Mouse (Mus musculus): ENCODE data around the gene Hoxb7.

DNA sequence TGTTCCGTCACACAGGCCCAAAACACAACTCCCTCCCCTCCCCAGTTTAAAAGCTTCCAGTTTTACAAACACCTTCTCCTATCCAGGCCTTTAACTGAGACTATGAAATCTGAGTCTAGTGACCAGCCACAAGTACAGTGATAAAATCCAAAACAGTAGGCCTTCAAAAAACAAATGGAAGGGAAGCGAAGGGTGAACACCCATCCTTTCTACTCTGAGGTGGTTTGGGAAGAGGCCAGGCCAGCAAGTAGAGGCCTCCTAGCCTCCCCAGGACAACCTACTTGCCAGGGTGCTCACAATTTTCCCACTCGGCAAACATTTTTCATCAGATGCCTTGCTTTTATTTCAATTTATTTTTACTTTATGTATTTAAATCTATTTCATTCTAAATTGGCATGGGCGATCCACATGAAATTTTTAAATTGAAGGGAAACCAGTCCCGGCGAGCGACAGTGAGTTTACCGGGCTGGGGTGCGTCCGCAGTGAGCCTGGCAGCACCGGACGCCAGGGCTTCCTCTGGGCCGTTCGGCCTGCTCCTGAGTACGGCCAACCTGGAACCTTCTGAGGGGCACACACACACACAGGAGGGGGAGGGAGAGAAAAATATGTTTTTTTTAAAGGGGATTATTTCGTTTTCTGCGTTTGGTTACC is 4.4 kb downstream of the Hoxb7 start:
- no peak for TF ChIP-seq POLR2A (IDR thresholded peaks at IDR 0.05; ENCODE audit: insufficient read depth, low read depth, low read length)
- TF ChIP-seq CTCF (IDR thresholded peaks at IDR 0.05; ENCODE audit: insufficient read depth, low read depth, low read length) = no peak

Measured in olfactory bulb, adult 2 months (tissue).